Mouse (Mus musculus) frontal cortex, adult 2 months (tissue): Measurements from ENCODE around the gene Ptprm. TPM values are rescaled to one million over a fixed set of nuclear protein-coding genes. Genes with fewer than 3 reads are reported as not detected.
A peak's percentile ranks its signal among the peaks of the same experiment; 100 is the strongest.

Experiments
- DNase-seq, 2 experiments: peaks; one replicate each; pipeline ENCODE4 v3.0.0; 2022; ENCODE audit warnings: low spot score in 1 of 2; ENCODE audit errors: extremely low spot score in 1 of 2
- polyA plus RNA-seq: library from polyadenylated mRNA; depleted of rRNA; stranded (reverse); fragments of >200 nt; gene quantifications from 2 replicates; pipeline ENCODE4 v1.2.3, GENCODE M21; 2012

The Ptprm gene
- polyA plus RNA-seq, 1 experiment: 34.7 TPM

DNA sequence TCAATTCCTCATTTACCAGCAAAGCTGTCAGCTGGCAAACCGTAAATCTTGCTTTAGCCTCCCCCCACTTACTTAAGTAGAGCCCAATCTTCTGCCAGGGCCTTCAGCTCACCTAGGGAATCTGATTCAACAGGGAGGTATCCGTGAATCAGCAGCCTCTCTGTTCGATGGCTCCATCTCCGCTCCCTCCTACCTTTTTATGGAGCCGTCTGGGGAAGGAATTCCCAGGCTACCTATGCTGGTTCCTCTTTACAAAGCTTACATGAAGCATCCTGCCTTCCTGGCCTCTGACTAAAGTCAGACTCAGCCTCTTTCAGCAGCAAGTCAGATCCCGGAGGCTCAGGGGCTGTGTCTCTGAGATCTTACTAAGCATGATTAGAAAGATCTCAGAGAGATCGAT, 264.1 kb downstream of the Ptprm start:
- DNase-seq: no peak

DNA sequence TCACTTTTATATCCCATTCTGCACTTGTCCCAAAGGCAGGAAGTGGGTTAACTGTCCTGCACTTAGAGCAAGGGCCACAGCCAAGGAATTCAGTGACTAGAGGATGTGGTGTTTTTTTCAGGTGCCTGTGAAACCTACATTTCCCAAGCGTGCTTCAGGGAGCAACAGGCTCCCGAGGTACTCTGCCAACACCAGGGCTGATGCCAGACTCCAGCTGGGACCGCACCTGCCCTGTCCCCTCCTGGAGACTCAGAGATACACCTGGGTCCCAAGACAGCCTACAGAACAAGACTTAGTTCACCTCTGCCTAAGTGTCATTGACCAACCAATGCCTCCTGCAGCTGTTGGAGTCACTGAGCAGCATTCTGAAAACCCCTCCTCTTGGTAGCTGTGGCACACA, 264.6 kb downstream of the Ptprm start:
- DNase-seq: no peak

DNA sequence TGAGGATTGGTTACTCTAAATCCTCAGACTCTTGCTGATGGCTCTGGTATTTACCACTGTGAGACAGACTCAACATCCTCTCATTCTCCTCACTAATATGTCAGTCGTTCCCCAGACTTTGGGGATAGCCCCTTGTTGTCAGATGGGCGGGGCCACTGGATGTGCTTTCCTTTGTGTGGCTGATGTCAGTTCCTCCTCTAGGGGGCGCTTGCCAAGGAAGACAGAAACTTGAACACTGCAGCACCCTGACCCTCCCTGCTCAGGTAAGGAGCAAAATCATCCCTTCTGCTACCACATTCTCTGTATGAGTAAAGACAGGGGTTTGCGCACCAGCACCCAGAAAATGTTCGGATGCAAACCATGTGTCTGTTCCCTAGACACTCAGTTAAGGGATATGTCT, 266.7 kb downstream of the Ptprm start:
- DNase-seq: no peak

DNA sequence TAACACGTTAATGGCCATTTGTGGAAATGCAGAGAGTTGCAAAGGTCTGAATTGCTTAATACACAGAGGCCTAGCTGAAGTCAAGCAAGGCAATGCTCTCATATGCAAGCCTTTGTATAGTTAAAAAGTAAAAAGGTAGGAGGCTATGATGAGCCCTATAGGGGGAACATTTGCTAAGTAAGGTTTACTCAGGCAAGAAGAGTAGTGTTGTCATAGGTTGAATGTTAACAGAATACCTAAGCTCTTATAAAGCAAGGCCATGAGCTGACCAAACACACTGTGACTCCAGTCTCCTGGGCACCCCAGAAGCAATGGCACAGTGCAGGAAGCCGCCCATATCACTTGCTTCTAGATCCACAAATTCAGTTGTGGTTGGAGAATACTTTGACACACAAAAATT, 267.4 kb downstream of the Ptprm start:
- no peak for DNase-seq

DNA sequence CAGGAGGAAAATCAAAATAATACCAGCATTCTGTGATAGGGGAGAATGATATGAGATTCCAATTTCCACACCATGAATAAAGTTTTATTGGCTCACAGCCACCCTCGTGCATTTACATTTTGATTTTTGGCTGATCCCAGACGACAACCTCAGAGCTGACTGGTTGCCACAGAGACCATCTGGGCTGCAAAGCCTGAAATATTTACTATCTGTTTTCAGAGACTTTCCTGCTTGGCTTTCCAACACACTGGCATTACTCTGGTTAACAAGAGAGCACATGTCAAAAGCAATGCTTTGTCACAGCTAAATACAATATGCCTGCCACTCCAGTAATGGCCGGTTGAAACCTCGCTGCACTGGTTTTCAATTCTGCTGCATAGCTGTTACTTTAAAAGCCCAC, 269.8 kb downstream of the Ptprm start:
- peak in 1 of 2 experiments; percentile 19 for DNase-seq

DNA sequence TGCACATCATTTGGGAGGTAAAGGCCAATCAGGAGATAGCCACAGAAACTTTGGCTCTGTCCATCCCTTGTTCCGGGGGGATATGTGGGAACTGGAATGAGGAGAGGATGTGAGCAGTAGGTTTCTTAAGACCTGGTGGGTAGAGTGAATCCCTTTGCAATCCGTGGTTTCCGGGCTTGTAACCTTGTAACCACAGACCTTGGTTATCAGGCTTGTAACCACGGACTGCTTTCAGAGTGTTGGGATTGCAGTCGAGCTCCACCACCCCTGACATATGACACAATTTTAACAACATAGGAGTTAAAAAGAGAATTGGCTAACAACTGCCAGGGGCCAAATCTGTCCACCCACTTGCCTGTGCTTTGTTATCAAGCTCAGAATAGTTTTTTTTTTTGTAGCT, 270.2 kb downstream of the Ptprm start:
- DNase-seq: no peak

DNA sequence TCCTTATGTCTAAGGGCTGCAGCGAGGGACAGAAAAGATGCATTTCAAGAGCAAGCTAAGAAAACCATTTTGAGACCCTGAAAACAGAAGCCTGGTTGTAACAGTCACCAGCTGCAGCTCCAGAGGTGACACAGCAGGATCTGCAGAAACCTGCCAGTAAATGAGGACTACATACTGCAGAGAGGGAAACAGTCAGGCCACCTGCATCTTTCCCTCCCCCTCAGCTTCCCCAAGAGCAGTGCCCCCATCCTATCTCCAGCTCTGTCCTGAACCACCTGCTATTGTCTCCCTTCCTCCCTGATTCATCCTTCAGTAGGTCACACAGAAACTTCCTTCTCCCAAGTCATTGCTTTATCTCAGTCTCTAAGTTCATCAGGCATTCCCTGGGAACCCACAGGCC, 274.7 kb downstream of the Ptprm start:
- DNase-seq: no peak

DNA sequence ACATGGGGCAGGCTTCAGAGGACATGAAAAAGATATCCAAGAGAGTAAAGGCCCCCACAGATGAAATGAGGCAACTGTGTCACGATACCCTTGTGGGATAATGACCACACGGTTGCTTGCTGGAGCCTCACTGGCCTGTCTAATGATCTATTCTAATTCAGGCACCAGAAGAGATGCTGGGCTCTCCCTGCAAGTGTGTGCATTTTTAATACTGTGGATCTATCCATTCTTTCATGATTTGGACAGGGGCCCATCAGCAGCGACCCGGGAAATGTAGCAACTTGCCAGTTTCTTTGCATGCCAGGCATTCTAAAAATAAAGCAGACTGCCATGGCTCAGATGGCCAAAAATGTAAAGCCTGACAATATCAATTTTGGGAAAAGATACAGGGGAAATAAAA, 280.7 kb downstream of the Ptprm start:
- DNase-seq: no peak

DNA sequence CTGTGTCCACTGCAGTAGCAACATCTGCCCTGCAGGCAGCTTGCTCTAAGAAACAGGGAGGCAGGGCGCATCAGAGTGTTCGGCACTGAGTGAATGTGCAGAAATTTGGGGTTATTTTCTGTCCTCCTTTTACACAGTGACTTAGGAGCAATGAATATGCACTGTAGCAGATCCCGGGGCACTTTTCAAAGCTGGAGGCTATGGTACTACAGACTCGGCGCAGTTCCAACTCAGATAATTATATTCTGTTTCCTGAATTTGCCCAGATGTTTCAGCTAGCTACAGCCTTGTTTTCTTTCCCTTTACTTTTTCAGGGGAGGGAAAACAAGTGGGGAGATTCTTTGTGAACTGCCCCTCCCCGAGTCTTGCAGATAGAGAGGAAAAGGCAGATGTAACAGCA, 281.1 kb downstream of the Ptprm start:
- no peak for DNase-seq

DNA sequence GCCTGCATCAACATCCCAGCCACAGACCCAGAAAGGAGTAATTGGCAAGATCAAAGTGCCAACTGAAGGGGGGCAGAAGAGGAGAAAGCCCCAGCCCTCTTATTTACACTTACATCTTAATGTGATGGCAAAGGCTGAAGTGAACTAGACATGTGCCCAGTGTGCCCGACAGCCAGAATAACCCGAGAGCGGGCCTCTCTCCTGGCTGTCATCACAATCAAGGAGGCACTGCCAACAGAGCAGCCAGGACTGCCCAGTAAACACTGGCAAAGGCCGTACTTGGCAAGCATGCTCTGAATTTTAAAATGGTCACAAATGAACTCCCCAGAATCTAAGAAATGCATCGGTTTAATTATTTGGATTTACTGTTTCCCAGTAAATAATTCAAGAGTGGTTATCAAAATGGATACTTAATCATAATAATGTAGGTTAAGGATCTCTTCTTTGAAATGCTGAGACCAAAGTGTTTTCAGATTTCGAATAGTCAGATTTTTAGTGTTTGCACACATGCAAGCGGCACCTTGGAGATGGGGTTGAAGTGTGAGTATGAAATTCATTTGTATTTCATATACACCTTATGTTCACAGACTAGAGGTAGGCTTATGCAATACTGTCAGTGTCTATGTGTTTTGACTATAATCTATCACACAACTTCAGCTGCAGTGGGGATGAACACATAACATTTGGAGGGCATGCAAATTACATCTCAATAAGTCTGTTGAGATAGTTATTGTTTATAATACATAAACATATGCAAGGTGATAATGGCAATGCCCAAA, 282.8 kb downstream of the Ptprm start:
- DNase-seq: peak in 1 of 2 experiments; percentile 34

DNA sequence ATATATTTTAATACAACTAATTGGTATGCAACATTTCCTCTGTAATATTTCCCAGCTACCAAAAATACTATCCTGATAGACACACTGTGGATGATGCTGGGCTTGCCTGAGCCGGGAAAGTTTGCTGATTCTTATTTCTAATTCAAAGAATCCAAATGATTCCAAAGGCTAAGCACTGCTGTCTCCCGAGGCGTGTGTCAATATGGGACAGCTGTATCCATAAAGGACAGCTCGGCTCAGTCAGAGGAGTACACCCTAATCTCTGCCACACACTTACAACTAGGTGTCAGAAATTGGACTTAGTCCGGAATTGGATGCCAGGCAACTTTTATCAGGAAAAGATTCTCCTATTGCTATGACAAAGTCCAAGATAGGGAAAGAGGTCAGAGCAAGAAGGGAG, 290.6 kb downstream of the Ptprm start:
- no peak for DNase-seq

DNA sequence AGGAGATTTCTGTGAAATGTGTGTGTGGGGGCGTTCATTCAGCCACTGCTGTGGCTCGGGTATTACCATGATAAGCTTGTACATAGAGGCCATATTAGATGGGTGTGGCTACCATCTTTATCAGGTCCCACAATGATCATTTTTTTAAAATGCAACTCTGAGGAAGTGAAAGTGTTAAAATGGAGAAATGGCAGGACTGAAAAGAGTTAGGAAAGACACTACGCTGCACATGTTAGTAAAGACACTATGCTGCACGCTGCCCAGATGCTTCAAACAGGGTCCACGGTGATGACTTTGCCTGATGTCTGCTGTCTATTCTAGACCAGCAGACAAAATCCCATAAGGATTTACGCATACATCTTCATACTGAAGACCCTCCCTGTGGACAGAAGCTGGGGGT, 298.6 kb downstream of the Ptprm start:
- no peak for DNase-seq

DNA sequence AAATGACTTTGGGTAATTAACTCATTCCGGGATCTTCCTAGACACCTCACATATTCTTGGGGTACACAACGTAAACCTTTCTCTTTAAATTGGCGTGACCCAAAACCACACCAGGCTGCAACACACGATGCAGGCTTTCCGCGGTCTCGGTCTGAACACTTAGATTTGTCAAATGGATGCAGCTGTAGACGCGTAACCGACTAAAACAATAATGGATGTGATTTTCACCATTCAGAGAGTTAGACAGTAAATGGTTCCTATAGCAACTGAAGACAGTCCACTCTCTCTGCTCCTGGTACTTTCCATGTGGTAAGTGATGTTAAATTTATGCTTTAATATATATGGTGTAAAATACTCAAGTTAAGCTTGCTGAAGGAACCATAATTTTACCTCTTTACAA, 300.1 kb downstream of the Ptprm start:
- DNase-seq: no peak

DNA sequence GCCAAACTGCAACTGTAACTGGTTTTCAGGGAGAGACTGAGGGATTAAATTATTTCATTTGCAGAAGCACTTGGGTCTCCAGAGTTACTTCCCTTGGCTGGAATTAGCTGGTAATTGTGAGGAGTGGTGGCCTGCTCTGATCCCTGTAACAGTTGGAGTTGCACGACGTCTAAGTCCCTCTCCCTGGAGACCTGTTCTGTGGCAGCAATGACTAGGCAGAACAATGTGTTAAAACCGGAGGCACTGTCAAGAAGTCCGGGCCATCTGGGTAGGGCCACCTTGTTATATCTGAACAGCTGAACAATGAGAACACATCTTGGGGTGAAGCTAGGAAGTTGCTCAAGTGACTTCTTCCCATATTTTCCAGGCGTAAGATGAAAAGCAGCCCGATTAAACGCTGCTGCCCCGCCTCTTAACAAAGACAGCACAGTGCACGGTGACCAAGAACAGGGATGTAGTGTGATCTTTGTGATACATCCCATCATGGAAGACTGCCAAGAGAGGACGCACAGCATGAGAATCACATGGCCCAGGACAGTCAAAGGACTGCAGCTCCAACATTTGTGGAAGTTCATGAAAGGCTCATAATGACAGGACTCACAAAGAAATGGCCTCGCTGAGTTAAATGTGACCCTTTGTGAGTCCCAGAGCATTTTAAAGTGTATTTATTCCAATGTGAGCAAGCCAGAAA, 301.5 kb downstream of the Ptprm start:
- DNase-seq: no peak

DNA sequence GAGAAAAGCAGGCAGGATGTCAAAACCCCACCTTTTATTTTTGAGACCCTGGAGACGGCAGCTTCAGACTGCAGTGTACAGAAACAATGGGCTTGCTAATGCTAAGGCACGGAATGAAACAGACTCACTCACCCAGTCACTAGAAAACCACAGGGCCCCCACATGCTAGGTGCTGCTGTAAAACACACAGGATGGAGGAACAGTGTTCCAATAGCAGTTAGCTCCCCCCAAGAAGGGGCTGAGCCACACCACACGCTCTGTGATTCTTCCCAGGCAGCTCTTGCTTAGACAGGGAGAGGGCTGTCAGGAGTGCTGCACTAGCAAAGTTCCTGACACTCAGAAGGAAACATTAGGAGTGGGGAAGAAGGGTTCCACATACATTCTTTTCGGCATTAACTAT, 306.6 kb downstream of the Ptprm start:
- no peak for DNase-seq

DNA sequence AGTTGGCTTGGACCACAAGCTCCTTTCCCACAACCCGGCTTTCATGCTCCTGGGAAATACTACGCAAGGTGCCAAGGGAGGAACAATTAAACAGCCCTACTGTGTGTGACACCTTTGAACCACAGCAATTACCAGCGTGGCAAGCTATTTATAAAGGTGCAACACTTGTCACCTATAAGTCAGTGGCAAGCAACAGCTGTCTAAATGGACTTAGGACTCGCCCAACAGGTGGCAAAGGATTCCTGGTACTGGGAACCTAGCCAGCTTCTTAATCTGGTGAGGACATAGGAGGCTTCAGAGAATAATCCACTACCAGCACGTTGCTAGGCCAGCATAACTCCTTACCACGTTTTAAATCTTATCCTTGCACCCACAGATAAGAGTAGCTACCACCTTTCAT, 315.7 kb downstream of the Ptprm start:
- no peak for DNase-seq

DNA sequence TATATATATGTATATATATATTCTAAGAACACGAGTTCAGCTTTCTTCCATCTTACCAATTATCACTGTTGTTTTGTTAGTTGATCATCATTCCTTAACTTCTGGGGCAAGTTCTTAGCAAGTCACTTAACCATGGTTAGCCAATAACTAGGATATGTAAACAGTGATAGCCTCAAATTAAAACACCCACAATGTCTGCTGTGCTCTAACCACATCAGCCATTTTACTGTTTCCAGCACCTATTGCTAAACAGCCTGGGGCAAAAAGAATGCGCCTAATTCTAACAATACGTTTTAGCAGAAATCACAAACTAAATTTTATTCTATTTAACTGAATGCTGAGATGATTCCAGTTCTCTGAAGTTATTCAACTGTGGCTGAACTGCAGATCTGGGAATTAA, 320.7 kb downstream of the Ptprm start:
- DNase-seq: no peak

DNA sequence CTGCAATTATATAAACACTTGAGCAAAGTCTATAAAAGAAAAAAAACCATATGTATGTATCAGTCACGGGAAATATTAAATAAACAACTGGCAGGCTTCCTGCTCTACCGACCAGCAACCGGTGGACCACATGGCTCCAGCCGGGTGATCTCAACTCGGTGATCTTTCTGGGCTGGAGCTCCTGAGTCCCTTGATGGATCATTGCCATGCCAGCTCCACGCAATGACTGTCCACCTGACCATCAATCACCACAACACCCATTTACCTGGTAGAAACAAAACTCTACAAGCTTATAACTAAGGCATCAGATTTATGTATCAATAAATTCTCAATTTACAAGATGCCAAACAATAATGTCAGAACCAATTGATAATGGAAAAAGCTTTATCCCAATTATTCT, 322.2 kb downstream of the Ptprm start:
- no peak for DNase-seq

DNA sequence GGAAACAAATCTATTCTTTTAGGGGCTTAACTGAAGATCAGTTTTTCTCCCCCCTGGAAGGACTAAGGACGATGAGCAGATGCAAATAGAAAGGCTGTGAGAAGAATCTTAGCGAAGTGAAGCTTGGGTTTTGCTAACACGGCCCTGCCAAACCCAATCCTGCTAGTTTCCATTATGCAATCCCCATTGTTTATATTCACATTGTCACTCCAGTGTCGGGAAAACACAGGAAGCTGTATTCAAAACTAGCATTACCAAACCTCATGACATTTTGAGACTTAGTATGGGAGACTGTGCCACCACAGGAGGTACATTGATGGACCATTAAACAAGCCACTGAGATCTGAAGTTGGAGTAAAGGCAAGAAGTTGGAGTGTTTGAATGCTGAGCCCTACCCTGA, 322.9 kb downstream of the Ptprm start:
- DNase-seq: no peak

DNA sequence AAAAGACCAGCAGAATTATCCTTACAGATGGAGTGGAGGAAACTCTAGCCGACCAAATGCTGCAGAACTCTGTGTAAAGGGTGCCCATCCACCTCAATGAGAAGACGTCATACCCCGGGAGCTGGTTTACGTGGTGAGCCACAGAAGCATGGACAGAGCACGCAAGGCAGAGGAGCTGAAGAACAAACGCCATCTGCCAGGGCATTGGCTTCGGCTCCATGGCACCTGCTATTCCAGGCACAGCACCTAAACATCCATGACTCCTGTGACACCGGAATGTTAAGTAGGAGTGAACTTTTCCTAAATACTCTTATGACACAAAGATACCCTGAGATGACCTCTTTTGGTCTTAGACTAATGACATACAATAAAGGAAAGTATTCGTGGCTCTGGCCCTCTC, 327.0 kb downstream of the Ptprm start:
- no peak for DNase-seq

DNA sequence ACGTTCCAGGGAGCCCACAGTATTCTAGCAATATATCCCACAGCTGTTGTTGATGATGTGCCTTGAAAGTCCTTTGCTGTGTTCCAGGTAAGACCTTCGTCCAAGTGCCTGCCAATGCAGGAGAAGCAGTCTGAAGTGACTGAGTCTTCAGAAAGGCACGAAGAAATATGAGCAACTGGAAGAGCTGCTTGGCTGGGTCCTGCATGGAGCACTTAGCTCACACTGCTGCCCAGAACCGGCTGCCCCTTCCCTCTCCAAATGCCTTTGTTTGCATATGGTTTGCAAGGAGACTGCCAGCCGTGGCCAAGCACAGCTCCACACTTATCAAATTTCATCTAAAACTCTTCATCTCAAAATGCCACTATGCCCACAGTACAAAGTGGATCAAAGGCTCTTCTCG, 337.8 kb downstream of the Ptprm start:
- DNase-seq: no peak

DNA sequence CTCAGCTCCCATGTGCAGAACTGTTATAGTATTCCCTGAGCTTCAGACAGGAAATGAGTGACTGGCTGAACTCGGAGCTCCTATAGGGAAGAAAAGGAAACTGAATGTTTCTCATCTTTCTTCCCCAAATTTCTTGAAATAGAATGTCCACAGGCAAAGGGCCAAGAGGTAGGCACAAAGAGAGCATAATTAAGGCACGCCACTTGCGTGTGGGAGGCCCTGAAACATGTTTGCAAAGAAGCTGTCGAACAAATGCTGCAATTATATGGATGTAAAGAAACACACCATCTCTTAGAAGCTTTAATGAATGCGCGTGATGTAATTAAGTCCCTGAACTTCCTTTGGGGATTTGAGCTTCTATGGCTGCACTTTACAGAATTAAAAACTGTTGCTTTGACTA, 341.0 kb downstream of the Ptprm start:
- DNase-seq: peak; percentile 32 to 74
